Mouse (Mus musculus) spleen, postnatal 36 days (tissue): Measurements from ENCODE around the gene 1700012A03Rik.

Experiments
- DNase-seq, 2 experiments: peaks; one replicate each; pipeline ENCODE4 v3.0.0; 2022; ENCODE audit warnings: low spot score in 2 of 2, mixed read lengths in 1 of 2

The 1700012A03Rik gene

DNA sequence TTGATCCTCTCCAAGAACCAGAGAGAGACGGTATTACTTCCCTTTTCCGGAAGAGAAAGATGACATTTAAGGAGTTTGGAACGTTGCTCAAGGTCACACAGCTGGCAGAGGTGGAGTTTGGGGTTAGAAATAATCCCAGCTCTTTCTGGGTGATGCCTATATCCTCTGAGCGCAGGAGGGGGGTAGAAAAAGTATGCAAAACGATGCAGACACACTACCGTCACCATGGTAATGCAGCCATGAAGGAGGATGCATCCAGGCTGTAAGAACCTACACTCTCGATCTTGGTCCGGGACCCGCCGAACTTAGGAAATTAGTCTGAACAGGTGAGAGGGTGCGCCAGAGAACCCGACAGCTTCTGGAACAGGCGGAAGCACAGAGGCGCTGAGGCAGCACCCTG is 43.3 kb downstream of the 1700012A03Rik start:
- DNase-seq, result no peak

GRCm38 (mm10) chr6:32105547-32106275 is 55.7 kb downstream of the 1700012A03Rik start:
- DNase-seq, result no peak
